Mouse (Mus musculus): Measurements from ENCODE around the gene Xpa. TPM values are rescaled to one million over a fixed set of nuclear protein-coding genes. Genes with fewer than 3 reads are reported as not detected.

The Xpa gene
- polyA plus RNA-seq, 1 experiment from 2014 or later = 18.9 TPM

DNA sequence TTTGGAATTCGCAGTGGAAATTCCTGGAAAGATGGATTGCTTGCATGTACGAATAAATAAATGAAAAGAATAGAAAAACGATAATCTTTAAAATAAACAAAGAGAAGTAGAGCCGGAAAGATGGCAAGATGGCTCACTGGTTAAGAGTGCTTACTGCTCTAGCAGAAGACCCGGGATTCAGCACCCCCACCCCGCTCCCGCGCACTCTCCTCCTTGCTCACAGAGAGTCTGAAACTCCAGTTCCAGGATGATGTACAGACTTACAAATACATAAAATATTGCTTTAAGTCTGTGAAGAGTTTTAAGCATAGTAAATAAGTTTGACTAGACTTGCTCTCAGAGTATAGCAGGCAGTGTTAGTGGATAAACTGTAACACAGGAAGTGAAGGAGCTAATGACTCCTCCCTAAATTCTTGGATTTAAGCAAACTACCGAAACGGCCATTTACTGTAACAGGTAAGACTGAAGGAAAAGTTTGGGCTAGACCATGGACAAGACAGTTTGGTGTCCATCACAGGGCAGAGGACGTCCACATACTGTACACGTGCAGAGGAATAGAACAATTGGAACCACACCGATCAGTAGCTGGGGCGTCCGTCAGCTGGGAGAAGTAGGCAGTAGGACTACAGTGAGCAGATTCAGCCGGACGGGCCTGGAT lies 58.4 kb downstream of the Xpa start:
- H3K27me3 ChIP-seq (replicated peaks; ENCODE audit: control insufficient read depth, insufficient read depth, low read length) = no peaks in the 10 kb centered on the region
- 7% methylated on average over 17 of the region's 17 CpGs for WGBS
- H3K9me3 ChIP-seq (ENCODE audit: control insufficient read depth, low read length) = no peaks in the 10 kb centered on the region
- DNase-seq (ENCODE audit: low spot score) (no peak), ATAC-seq (replicated peaks; ENCODE audit: low FRiP score) (peak; percentile 64)
- H3K4me2 ChIP-seq = peak overlapping the region; percentile 78
- peak overlapping the region; percentile 88 for H3K4me3 ChIP-seq (ENCODE audit: low read depth, low read length)
- peaks cover 17% of the 10 kb centered on the region for H3K4me1 ChIP-seq (replicated peaks; ENCODE audit: control insufficient read depth, insufficient read depth, low read length)
- H3K27ac ChIP-seq (ENCODE audit: low read depth, low read length) = peak overlapping the region; percentile 93
- H3K36me3 ChIP-seq (ENCODE audit: control insufficient read depth, insufficient read depth, low read length) = peaks cover 14% of the 10 kb centered on the region; the same call in 1 of the 2 replicates
- peak overlapping the region; percentile 88 for H3K9ac ChIP-seq (ENCODE audit: low read depth, low read length)

DNA sequence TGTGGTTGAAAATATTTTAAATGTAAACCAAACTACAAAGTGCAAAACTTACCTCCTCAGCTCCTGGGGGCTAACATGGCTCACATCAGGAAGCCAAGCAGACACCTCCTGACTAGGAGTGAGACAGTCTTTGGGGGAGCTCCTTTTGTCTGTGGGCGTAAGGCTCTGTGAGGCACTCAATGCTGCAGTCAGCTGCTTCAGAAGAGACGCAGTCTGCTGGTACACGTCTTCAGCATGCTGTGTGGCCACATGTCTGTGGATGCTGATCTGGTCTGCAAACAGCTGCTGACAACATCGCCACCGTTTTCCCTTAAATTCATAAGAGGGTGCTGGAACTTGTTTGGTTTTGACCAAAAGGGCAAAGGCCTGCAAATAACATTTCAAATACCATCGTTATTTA lies 64.3 kb downstream of the Xpa start:
- Histone ChIP-seq H3K27me3 (replicated peaks; ENCODE audit: control insufficient read depth, insufficient read depth, low read length) (no peaks in the 10 kb centered on the region), H3K36me3 (ENCODE audit: control insufficient read depth, insufficient read depth, low read length) (peaks cover 31% of the 10 kb centered on the region), H3K9ac (ENCODE audit: low read depth, low read length) (no peak overlapping the region), H3K9me3 (ENCODE audit: control insufficient read depth, low read length) (no peaks in the 10 kb centered on the region), H3K4me1 (replicated peaks; ENCODE audit: control insufficient read depth, insufficient read depth, low read length) (no peaks in the 10 kb centered on the region; the same call in 1 of the 2 replicates), H3K27ac (ENCODE audit: low read depth, low read length) (no peak overlapping the region), H3K4me3 (ENCODE audit: low read depth, low read length) (no peak overlapping the region), H3K4me2 (no peak overlapping the region)
- DNase-seq (ENCODE audit: low spot score) (no peak), ATAC-seq (replicated peaks; ENCODE audit: low FRiP score) (no peak)
- WGBS = 88% methylated on average over 6 of the region's 6 CpGs

DNA sequence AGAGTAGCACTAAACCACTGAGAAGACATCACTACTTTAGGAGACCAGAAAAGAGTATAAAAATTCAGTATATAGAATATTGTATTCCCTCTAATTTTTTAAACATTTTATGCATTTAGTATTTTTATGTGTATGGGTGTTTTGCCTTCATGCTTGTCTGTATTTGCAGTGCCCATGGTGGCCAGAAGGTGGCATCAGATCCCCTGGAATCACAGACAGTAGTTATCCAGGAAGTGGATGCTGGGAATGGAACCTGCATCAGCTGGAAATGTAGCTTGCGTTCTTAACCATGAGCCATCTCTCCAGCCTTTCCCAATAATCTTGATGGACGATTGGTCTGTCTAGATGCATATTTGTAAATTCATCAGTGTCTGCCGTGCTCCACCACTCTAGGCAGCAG lies 65.9 kb downstream of the Xpa start:
- no peaks in the 10 kb centered on the region for H3K4me1 ChIP-seq (replicated peaks; ENCODE audit: control insufficient read depth, insufficient read depth, low read length)
- WGBS = 68% methylated on average over 3 of the region's 3 CpGs
- ATAC-seq (replicated peaks; ENCODE audit: low FRiP score) (no peak), DNase-seq (ENCODE audit: low spot score) (no peak)
- no peak overlapping the region for H3K9ac ChIP-seq (ENCODE audit: low read depth, low read length)
- no peaks in the 10 kb centered on the region for H3K9me3 ChIP-seq (ENCODE audit: control insufficient read depth, low read length)
- no peak overlapping the region for H3K27ac ChIP-seq (ENCODE audit: low read depth, low read length)
- no peaks in the 10 kb centered on the region for H3K27me3 ChIP-seq (replicated peaks; ENCODE audit: control insufficient read depth, insufficient read depth, low read length)
- no peak overlapping the region for H3K4me2 ChIP-seq
- no peak overlapping the region for H3K4me3 ChIP-seq (ENCODE audit: low read depth, low read length)
- peaks cover 40% of the 10 kb centered on the region for H3K36me3 ChIP-seq (ENCODE audit: control insufficient read depth, insufficient read depth, low read length)

DNA sequence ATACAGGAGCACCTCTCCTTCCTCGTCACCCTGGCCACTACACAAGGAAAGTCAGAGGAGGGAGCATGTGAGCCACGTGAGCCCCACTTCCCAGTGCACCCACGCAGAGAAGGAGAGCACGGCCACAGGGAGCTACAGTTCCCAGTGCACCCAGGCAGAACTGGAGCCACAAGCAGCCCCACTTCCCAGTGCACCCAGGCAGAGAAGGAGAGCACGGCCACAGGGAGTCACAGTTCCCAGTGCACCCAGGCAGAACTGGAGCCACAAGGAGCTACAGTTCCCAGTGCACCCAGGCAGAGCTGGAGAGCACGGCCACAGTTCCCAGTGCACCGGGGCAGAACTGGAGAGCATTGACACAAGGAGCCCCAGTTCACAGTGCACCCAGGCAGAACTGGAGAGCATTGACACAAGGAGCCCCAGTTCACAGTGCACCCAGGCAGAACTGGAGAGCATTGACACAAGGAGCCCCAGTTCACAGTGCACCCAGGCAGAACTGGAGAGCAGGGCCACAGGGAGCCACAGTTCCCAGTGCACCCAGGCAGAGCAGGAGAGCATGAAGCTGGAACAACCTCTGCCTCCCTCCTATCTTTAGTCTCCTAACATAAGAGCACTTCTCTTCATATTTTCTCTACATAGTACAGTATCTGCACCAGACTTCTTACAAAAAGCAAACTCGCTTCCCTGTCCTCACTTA lies 66.7 kb downstream of the Xpa start:
- Histone ChIP-seq H3K4me3 (ENCODE audit: low read depth, low read length) (no peak overlapping the region), H3K9me3 (ENCODE audit: control insufficient read depth, low read length) (no peaks in the 10 kb centered on the region), H3K36me3 (ENCODE audit: control insufficient read depth, insufficient read depth, low read length) (peaks cover 44% of the 10 kb centered on the region), H3K9ac (ENCODE audit: low read depth, low read length) (no peak overlapping the region), H3K4me1 (replicated peaks; ENCODE audit: control insufficient read depth, insufficient read depth, low read length) (no peaks in the 10 kb centered on the region), H3K4me2 (no peak overlapping the region), H3K27ac (ENCODE audit: low read depth, low read length) (no peak overlapping the region), H3K27me3 (replicated peaks; ENCODE audit: control insufficient read depth, insufficient read depth, low read length) (no peaks in the 10 kb centered on the region)
- WGBS = 92% methylated on average over 8 of the region's 8 CpGs
- ATAC-seq (replicated peaks; ENCODE audit: low FRiP score) (no peak), DNase-seq (ENCODE audit: low spot score) (no peak)

DNA sequence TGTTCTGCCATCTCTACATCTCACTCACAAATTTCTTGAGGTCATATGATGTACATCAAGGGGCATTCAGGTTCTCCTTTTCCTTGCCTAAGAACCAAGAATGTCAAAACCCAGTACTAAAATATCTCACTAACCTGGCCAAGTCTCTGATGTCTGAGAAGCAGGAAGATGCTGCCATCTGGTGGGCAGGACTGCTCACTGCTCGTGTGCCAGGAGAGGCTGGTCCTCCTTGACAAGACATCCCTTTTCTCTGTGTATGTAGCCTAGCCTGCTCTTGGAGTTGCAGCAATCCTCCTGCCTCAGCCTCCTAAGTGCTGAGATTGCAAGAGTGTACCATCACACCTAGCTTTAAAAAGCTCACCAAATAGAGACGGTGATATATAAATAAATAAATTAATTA lies 69.6 kb downstream of the Xpa start:
- ATAC-seq (replicated peaks; ENCODE audit: low FRiP score) (no peak), DNase-seq (ENCODE audit: low spot score) (peak; percentile 55)
- H3K27ac ChIP-seq (ENCODE audit: low read depth, low read length) = no peak overlapping the region
- no peak overlapping the region for H3K4me3 ChIP-seq (ENCODE audit: low read depth, low read length)
- H3K9me3 ChIP-seq (ENCODE audit: control insufficient read depth, low read length) = no peaks in the 10 kb centered on the region
- H3K27me3 ChIP-seq (replicated peaks; ENCODE audit: control insufficient read depth, insufficient read depth, low read length) = no peaks in the 10 kb centered on the region
- no peaks in the 10 kb centered on the region for H3K4me1 ChIP-seq (replicated peaks; ENCODE audit: control insufficient read depth, insufficient read depth, low read length)
- no peak overlapping the region for H3K4me2 ChIP-seq
- H3K36me3 ChIP-seq (ENCODE audit: control insufficient read depth, insufficient read depth, low read length) = peaks cover 40% of the 10 kb centered on the region
- WGBS = 52% methylated on average over 2 of the region's 2 CpGs
- H3K9ac ChIP-seq (ENCODE audit: low read depth, low read length) = no peak overlapping the region

DNA sequence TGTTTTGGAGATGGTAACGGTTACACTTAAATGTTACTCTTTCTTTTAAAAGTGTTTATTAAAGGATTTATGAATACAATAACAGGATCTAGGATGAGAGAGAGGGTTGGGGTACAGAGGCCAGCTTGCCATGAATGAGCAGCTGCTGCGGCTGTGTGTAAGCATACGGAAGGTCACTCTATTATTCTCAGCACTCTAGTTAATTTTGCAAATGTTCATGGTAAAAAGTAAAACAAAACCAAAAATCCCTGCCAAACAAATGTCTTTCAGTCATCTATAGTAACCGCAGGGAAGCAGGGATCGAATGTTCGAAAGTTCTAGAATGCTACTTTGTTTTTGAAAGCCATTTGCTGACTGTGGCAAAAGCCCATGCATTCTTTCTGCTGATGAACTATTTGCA lies 72.8 kb downstream of the Xpa start:
- WGBS = 98% methylated on average over 6 of the region's 6 CpGs

DNA sequence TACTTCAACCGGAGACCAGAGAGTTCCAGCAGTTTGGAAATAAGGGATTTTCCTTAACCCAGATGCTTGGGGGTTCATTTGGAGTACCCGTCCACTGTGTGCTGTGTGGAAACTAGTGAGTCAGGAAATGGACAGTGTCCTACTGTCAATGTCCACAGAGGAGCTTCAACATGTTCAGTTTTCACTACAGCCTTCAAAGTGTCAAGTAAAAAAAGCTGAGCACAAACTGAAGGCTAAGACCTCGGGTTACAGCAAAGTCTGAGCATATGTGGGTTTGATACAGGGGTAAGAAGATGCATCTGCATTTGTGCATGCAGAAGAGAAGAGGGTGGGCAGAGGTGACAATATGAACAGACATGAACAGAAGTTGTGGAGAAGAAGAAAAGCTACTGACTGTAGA lies 75.3 kb downstream of the Xpa start:
- H3K27ac ChIP-seq (ENCODE audit: low read depth, low read length) = no peak overlapping the region
- H3K4me1 ChIP-seq (replicated peaks; ENCODE audit: control insufficient read depth, insufficient read depth, low read length) = no peaks in the 10 kb centered on the region
- no peak overlapping the region for H3K4me3 ChIP-seq (ENCODE audit: low read depth, low read length)
- 74% methylated on average over 3 of the region's 3 CpGs for WGBS
- DNase-seq (ENCODE audit: low spot score) (no peak), ATAC-seq (replicated peaks; ENCODE audit: low FRiP score) (no peak)
- H3K36me3 ChIP-seq (ENCODE audit: control insufficient read depth, insufficient read depth, low read length) = peaks cover 59% of the 10 kb centered on the region
- no peaks in the 10 kb centered on the region for H3K9me3 ChIP-seq (ENCODE audit: control insufficient read depth, low read length)
- no peak overlapping the region for H3K9ac ChIP-seq (ENCODE audit: low read depth, low read length)
- H3K27me3 ChIP-seq (replicated peaks; ENCODE audit: control insufficient read depth, insufficient read depth, low read length) = no peaks in the 10 kb centered on the region
- H3K4me2 ChIP-seq = no peak overlapping the region

More for the DNA sequence above, 72.8 kb downstream of the Xpa start:
- H3K9ac ChIP-seq (ENCODE audit: low read depth, low read length) = no peak overlapping the region
- no peaks in the 10 kb centered on the region for H3K27me3 ChIP-seq (replicated peaks; ENCODE audit: control insufficient read depth, insufficient read depth, low read length)
- H3K4me1 ChIP-seq (replicated peaks; ENCODE audit: control insufficient read depth, insufficient read depth, low read length) = no peaks in the 10 kb centered on the region
- no peak overlapping the region for H3K27ac ChIP-seq (ENCODE audit: low read depth, low read length)
- no peak overlapping the region for H3K4me3 ChIP-seq (ENCODE audit: low read depth, low read length)
- H3K9me3 ChIP-seq (ENCODE audit: control insufficient read depth, low read length) = no peaks in the 10 kb centered on the region
- DNase-seq (ENCODE audit: low spot score) = no peak
- H3K36me3 ChIP-seq (ENCODE audit: control insufficient read depth, insufficient read depth, low read length) = peaks cover 45% of the 10 kb centered on the region
- H3K4me2 ChIP-seq = no peak overlapping the region
- no peak for ATAC-seq (replicated peaks; ENCODE audit: low FRiP score)

DNA sequence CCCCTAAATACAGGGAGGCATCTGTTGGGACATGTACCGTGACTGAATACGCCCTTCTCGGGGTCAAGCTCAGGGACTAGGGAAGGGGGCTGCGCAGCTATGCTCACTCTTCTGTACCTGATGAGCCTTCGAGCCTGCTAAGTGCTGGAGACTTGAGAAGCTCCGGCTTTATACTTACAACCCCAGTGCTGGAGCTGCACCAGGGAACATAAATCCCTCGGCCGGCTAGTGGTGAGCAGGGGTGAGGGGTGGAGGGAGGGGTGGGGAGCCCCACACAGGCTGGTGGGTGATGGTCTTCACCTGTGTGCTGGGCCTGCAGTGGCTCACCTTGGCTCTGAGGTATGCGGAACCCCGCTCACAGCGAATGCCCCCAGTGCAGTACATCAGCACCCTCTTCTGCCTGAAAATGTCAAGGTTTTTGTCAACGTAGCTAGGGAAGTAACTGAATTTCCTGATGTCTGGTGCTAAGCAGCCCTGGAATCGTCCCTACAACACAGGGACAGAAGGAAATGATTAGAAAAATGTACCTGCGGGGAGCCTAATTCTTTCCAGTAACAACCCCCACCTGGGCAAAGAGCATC lies 76.5 kb downstream of the Xpa start:
- WGBS = 94% methylated on average over 14 of the region's 14 CpGs
- no peaks in the 10 kb centered on the region for H3K9me3 ChIP-seq (ENCODE audit: control insufficient read depth, low read length)
- no peak overlapping the region for H3K4me2 ChIP-seq
- H3K27me3 ChIP-seq (replicated peaks; ENCODE audit: control insufficient read depth, insufficient read depth, low read length) = no peaks in the 10 kb centered on the region
- H3K27ac ChIP-seq (ENCODE audit: low read depth, low read length) = no peak overlapping the region
- no peaks in the 10 kb centered on the region for H3K4me1 ChIP-seq (replicated peaks; ENCODE audit: control insufficient read depth, insufficient read depth, low read length)
- DNase-seq (ENCODE audit: low spot score) = no peak
- ATAC-seq (replicated peaks; ENCODE audit: low FRiP score) = no peak
- no peak overlapping the region for H3K9ac ChIP-seq (ENCODE audit: low read depth, low read length)
- H3K4me3 ChIP-seq (ENCODE audit: low read depth, low read length) = no peak overlapping the region
- peaks cover 58% of the 10 kb centered on the region for H3K36me3 ChIP-seq (ENCODE audit: control insufficient read depth, insufficient read depth, low read length)

DNA sequence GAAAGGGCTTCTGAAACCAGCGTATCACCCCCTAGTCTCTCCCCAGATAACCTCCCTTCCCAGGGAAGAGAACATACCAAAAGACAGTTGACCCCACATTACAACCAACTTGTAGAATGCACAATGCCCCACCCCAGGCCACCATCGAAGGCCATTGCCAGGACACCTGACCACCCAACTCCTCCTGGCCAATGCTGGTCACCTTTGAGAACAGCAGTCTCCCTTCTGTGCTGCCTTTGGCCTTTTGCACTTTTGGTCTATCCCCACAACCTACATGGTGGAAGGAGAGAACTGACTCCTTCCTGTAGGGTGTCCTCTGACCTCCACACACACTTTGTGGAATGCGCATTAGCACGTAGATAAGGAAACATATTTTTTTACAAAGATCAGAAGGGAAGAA lies 78.6 kb downstream of the Xpa start:
- Histone ChIP-seq H3K36me3 (ENCODE audit: control insufficient read depth, insufficient read depth, low read length) (peaks cover 65% of the 10 kb centered on the region), H3K9me3 (ENCODE audit: control insufficient read depth, low read length) (no peaks in the 10 kb centered on the region), H3K9ac (ENCODE audit: low read depth, low read length) (no peak overlapping the region), H3K27me3 (replicated peaks; ENCODE audit: control insufficient read depth, insufficient read depth, low read length) (no peaks in the 10 kb centered on the region), H3K4me2 (no peak overlapping the region), H3K27ac (ENCODE audit: low read depth, low read length) (no peak overlapping the region), H3K4me3 (ENCODE audit: low read depth, low read length) (no peak overlapping the region), H3K4me1 (replicated peaks; ENCODE audit: control insufficient read depth, insufficient read depth, low read length) (no peaks in the 10 kb centered on the region)
- 90% methylated on average over 4 of the region's 4 CpGs for WGBS
- ATAC-seq (replicated peaks; ENCODE audit: low FRiP score) = no peak
- DNase-seq (ENCODE audit: low spot score) = no peak
